Mouse (Mus musculus) left cerebral cortex, adult 2 months (tissue): ENCODE results near the gene Slc25a13. TPM values are rescaled to one million over a fixed set of nuclear protein-coding genes. Genes with fewer than 3 reads are reported as not detected.
"Not testable (repeated sequence)": the region's sequence is repeated elsewhere in the genome, so short reads cannot be mapped to it uniquely, and the experiment has no call there.

Source experiments
- DNase-seq, 2 experiments: peaks; one replicate each; pipeline ENCODE4 v3.0.0; 2021 to 2022; ENCODE audit warnings: low spot score in 2 of 2, mixed read lengths in 1 of 2; ENCODE audit errors: extremely low spot score in 1 of 2
- H3K27ac ChIP-seq: fragments of 200-600 bp; 2 replicates; pipeline ENCODE4 v1.8.1; 2022
- H3K4me3 ChIP-seq: fragments of 200-600 bp; 2 replicates; pipeline ENCODE4 v1.8.1; 2022
- CTCF ChIP-seq: fragments of 200-600 bp; IDR thresholded peaks from 2 replicates; pipeline ENCODE4 v1.8.1; 2022; ENCODE audit warnings: antibody characterized with exemption, mild to moderate bottlenecking, moderate library complexity
- intact Hi-C: fragments of 180-260 bp; cut with DNase I; formaldehyde crosslinking; loops from one replicate; pipeline ENCODE4 v1.15.1; 2025
- total RNA-seq, 2 experiments: library from RNA; stranded (reverse); gene quantifications; 2 replicates each; pipeline ENCODE4 v1.2.3; 2021

Gene Slc25a13
- total RNA-seq, 2 experiments from 2014 or later, result 2.7 to 2.9 TPM

DNA sequence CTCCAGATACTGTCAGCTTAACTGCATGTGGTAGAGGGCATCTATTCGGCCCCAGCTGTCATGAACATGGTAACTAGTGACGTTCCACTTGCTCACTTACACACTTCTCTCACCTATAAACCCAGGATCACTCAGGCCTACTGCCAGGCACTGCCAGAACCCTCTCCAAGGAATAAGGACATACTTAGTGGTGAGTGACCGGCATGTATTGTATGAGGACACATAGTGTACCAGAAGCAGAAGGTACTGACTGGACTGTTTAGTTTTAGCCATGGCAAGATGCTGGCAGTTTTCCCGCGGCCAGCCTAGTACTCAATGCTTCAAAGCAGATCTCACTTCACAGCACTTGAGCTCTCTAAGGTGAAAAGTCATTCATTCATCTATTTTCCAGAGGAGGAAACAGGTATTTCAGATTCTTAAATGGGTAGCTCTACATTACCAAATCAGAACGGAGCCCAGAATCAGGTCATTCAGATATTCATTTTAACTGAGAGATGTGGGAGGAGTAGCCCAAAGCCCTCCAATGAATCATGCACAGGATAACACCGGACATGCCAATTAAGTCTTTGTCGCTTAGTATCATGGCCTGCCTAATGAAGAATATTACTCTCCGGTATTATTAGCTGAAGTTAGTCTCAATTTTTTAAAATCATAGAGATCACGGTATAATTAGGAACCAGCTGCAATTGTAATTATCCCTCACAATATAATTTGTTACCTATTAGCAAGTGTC lies 17.7 kb downstream of the Slc25a13 start:
- intact Hi-C loops, result loop anchor here (5.0 to 10.0 kb wide), 2 partner anchors 112 to 375 kb away; partner anchors contain the start of gene Sem1
- H3K27ac ChIP-seq, result no peak overlapping the region
- no peak for TF ChIP-seq CTCF
- DNase-seq, result no peak
- H3K4me3 ChIP-seq, result no peak overlapping the region

DNA sequence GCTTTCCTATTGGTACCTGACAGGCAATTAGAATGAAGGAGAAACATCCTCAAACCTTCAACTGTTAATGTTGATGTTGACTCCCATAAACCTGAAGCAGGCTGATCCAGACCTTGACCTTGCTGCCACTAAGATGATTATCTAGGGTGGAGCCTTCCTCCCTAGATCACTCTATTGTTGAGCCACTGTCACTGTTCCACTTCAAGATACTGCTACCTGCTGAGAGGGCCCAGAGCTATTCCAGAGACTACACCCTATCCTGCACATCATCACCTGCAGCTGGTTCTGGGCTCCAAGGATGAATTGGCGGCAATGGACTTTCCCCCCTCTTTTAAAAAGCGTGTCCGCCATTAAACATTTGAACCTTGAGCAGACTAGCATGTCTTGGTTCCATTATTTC lies 18.9 kb downstream of the Slc25a13 start:
- not testable (repeated sequence) for DNase-seq, H3K4me3 ChIP-seq, H3K27ac ChIP-seq
- intact Hi-C loops, result loop anchor here (5.0 to 10.0 kb wide), 2 partner anchors 111 to 377 kb away; partner anchors contain the start of gene Sem1

DNA sequence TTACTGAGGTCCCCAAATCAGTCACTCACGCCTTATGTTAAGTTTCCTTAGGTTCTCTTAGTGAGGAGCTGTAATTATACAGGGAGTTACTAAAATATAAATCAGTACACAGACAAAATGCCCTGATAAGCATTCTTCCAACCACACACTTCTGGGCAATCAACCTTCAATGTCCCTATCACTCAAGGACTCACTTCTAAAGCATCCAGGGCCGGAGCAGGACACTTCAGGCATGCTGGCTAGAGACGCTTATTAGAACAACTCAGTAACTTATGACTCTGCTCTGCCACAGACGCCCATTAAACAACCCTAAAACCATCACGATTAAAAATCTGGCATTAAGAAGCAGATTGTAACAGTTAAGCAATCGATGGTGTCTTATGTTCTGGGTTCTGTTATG lies 19.6 kb downstream of the Slc25a13 start:
- TF ChIP-seq CTCF, result no peak

DNA sequence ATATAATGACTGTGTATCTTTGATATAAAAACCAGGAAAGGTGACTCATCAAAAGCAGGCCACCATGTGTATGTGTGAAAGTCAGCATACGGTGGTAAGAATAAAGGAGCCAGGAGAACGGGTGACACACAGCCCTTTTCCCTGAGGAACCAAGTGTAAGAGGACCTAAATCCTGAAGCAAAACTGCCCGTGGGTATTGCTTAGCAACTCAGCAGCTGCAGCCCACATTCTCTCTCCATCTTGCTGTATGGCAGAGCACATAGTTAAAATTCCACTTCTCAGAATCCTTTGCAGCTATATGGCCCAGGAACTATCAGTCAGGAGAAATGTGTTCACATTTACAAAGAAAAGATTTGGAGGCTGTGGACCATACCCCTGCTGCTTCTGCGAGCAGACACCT lies 20.4 kb downstream of the Slc25a13 start:
- intact Hi-C loops, result loop anchor here (5.0 to 10.0 kb wide), 2 partner anchors 109 to 378 kb away; partner anchors contain the start of gene Sem1
- TF ChIP-seq CTCF, result no peak
- no peak overlapping the region for H3K27ac ChIP-seq
- H3K4me3 ChIP-seq, result no peak overlapping the region
- no peak for DNase-seq

More for the DNA sequence above, 19.6 kb downstream of the Slc25a13 start:
- Histone ChIP-seq H3K27ac (no peak overlapping the region), H3K4me3 (no peak overlapping the region)
- no peak for DNase-seq
- intact Hi-C loops, result loop anchor here (5.0 to 10.0 kb wide), 2 partner anchors 110 to 377 kb away; partner anchors contain the start of gene Sem1

DNA sequence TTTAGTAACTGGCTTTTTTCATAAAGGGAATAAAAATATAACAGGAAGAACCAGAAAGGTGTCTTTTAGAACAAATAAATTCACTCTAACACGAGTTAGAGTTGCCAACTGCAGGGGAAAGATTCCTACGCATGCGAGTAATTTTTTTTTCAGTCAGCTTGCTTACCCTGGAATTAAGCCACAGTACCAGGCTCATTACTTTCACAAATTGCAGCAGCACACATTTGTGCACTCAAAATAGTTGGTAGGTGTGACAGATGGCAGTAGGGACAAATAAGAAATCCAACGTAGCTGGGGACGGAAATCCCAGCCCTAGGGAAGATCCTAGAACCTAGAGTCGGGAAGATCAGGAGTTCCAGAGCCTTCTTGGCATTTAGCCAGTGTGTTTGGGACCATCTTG lies 22.1 kb downstream of the Slc25a13 start:
- no peak for DNase-seq

DNA sequence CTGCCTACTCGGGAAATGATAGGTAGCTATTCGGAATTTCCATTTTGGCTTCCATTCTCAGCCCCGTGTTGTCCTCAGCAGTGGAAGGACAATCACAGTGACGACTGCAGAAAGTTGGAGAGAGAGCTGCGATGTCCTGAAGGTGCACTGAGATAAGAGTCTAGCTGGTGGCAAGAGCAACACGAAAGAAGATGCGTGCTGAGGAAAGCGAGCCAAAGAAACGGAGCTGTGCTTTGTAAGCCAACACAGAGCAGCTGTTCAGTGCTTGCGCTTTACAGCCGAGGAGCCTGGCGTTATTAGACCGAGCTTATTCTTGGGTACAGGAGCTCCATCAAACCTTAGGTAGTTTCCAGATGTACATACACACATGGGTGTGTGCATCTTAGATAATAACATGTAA lies 23.1 kb downstream of the Slc25a13 start:
- TF ChIP-seq CTCF, result no peak
- Histone ChIP-seq H3K4me3 (no peak overlapping the region), H3K27ac (no peak overlapping the region)
- intact Hi-C loops, result loop anchor here (2.0 to 10.0 kb wide), 3 partner anchors 82 to 381 kb away; partner anchors contain the start of gene Sem1
- no peak for DNase-seq

More for the DNA sequence above, 22.1 kb downstream of the Slc25a13 start:
- no peak for TF ChIP-seq CTCF
- no peak overlapping the region for H3K27ac ChIP-seq
- H3K4me3 ChIP-seq, result no peak overlapping the region
- intact Hi-C loops, result loop anchor here (2.0 to 10.0 kb wide), 4 partner anchors 83 to 380 kb away; partner anchors contain the start of gene Sem1

DNA sequence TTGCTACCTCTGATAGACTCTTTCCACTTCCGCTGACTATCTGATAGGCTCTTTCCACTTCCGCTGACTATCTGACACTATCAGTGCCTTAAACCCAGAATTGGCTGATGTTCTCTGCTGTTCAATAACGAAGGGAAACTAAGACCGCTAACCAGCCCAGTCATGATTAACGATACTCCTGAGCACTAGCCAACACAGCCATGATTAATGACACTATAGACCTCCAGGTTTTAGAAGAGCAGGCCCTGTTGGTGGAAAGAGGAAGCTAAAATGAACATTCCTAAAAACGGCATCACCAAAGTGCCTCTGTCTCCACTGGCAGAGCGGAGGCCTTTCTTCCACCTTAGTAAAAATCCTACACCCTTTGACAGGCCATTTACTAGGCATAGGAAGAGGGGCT lies 24.6 kb downstream of the Slc25a13 start:
- Histone ChIP-seq H3K4me3 (no peak overlapping the region), H3K27ac (no peak overlapping the region; the same call in 1 of the 2 replicates)
- no peak for TF ChIP-seq CTCF
- intact Hi-C loops, result loop anchor here (5.0 to 10.0 kb wide), 2 partner anchors 80 to 382 kb away; partner anchors contain the start of gene Sem1
- DNase-seq, result no peak

DNA sequence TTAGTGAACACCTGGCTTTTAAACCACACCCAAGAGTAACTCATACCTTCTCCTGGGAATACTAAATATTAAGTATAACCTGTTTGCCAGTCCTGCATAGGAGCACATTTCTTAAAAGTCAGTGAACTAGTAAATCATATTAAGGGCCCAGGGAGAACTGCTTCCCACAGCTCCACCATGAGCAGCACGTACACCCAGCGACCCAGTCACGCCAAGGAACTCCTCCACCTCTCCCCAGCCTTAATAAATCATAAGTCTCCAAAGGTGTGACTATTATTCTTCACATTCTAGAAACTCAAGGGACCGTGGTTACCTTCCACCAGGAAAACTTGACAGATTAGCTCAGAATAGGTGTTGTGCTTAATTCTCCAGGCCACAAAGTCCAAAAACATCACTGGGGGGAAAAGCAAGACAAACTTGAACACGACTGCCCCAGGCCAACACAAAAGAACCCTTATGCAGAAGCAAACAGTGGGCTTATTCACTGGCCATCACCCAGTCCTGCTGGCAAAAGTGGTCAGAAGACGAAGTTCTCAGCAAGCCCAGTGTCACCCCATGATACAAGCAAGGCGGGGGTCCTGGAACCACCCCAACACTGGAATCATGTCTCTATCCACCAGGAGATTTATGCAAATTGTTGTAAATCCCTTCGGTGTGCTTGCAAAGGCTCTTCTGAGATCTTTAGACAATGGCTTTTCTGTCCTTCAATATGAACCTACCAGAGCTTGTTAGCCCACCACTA lies 25.2 kb downstream of the Slc25a13 start:
- Histone ChIP-seq H3K4me3 (no peak overlapping the region), H3K27ac (peak overlapping the region; percentile 53; the same call in 1 of the 2 replicates)
- no peak for TF ChIP-seq CTCF
- intact Hi-C loops, result loop anchor here (5.0 to 10.0 kb wide), 2 partner anchors 79 to 383 kb away; partner anchors contain the start of gene Sem1
- DNase-seq, result peak in 1 of 2 experiments; percentile 23

DNA sequence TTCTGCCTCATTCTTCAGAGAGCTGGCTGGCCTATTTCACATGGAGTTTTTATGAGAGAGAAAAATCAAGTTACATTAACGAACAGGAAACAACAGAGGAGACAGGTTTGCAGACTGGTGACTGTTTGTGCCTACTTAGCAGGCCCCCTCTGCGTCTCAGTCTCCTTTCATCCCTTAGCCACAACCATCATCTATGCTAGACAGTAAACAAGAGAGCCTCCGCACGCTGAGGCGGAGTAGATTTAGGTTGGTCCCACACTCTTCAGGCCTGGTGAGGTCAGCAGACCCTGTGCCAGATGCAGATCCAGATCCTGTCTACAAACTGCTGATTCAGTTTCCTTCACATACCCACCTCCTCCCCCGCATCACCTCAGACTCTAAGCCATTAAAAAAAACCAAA lies 28.0 kb downstream of the Slc25a13 start:
- no peak overlapping the region for H3K4me3 ChIP-seq
- intact Hi-C loops, result no loop called here
- no peak overlapping the region for H3K27ac ChIP-seq
- no peak for TF ChIP-seq CTCF
- no peak for DNase-seq

DNA sequence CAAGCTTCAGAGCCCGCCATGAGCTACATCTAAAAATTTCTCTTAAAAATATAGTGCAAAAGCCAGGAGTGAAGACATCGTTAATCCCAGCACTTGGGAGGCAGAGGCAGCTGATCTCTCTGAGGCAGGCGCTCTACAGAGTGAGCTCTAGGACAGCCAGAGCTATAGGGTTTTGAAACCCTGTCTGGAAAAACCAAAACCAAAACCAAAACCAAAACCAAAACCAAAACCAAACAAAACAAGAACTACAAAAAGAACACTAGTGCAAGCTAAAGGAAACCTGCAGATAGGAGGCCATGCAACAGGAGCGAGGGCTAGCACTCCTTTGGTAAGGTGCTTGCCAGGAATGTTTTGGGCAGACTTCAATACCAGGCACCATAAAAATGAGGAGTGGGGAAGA lies 30.5 kb downstream of the Slc25a13 start:
- DNase-seq, result no peak
- Histone ChIP-seq H3K27ac (no peak overlapping the region), H3K4me3 (no peak overlapping the region)
- no peak for TF ChIP-seq CTCF
- intact Hi-C loops, result no loop called here

DNA sequence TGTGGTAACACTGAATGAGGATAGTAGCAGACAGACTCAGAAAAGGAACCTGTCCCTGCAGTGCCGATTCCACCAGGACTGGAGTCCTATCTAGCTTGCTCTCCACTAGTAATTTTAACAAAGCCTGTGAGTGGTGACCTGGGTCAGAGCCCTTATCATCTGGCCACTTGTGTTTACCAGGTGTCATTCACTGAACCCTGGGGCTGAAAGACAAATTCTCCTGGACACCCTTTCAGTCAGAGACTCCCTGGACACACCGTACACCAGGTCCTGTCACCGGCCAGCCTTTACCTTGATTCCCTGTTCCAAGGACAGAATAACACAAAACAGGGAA lies 31.3 kb downstream of the Slc25a13 start:
- Histone ChIP-seq H3K4me3 (no peak overlapping the region), H3K27ac (no peak overlapping the region)
- intact Hi-C loops, result no loop called here
- no peak for TF ChIP-seq CTCF
- no peak for DNase-seq
